Mouse (Mus musculus): ENCODE data around the gene Gm28036. TPM values are rescaled to one million over a fixed set of nuclear protein-coding genes. Genes with fewer than 3 reads are reported as not detected.
"Not testable (repeated sequence)": the region's sequence is repeated elsewhere in the genome, so short reads cannot be mapped to it uniquely, and the experiment has no call there.

Gene Gm28036
- 10 to 100 TPM; 12.8 to 13.4 TPM for total RNA-seq (2021)
- long read RNA-seq, experiment 1, partial matches to known transcripts = 0 of 1 reads
- long read RNA-seq, experiment 1, other reads (novel, unspliced or antisense) = 1 of 1 reads
- long read RNA-seq, experiment 2 = 0 reads

- DNase-seq = no peak
Measured at GRCm38 (mm10) chr2:156126992-156127391, at the start of gene Gm28036. Gm28036 (minus strand) TSS chr2:156127092.

GRCm38 (mm10) chr2:156166557-156166956 lies 39.7 kb upstream of the Gm28036 start:
- DNase-seq = no peak

- DNase-seq = no peak
Measured at GRCm38 (mm10) chr2:156165478-156165877, 38.6 kb upstream of the Gm28036 start.

- no peak for DNase-seq
Measured at GRCm38 (mm10) chr2:156151538-156151937, 24.6 kb upstream of the Gm28036 start.

- DNase-seq = no peak
Measured at GRCm38 (mm10) chr2:156147316-156147915, 20.5 kb upstream of the Gm28036 start.

GRCm38 (mm10) chr2:156146272-156146989 lies 19.5 kb upstream of the Gm28036 start:
- DNase-seq = no peak

- no peak for DNase-seq
Measured at GRCm38 (mm10) chr2:156145486-156146130, 18.7 kb upstream of the Gm28036 start.

- DNase-seq = peak; percentile 95
Measured at GRCm38 (mm10) chr2:156143953-156144724, 17.2 kb upstream of the Gm28036 start, which contains the start of the genes Romo1 and Nfs1. Romo1 (plus strand) TSS chr2:156144039. Nfs1 (minus strand) TSS chr2:156144186.

- DNase-seq = no peak
Measured at GRCm38 (mm10) chr2:156143367-156143766, 16.5 kb upstream of the Gm28036 start.

- no peak for DNase-seq
Measured at GRCm38 (mm10) chr2:156142820-156143219, 15.9 kb upstream of the Gm28036 start.

GRCm38 (mm10) chr2:156135695-156136094 lies 8.8 kb upstream of the Gm28036 start:
- DNase-seq = no peak

- DNase-seq = no peak
Measured at GRCm38 (mm10) chr2:156134161-156134560, 7.3 kb upstream of the Gm28036 start.

- no peak for DNase-seq
Measured at GRCm38 (mm10) chr2:156123731-156124130, 3.2 kb downstream of the Gm28036 start.

GRCm38 (mm10) chr2:156119566-156119965 lies 7.3 kb downstream of the Gm28036 start:
- DNase-seq = no peak

- DNase-seq = not testable (repeated sequence)
Measured at GRCm38 (mm10) chr2:156112080-156112423, 14.8 kb downstream of the Gm28036 start.

GRCm38 (mm10) chr2:156111358-156112079 lies 15.4 kb downstream of the Gm28036 start, which contains the start of the genes Cpne1 and Rbm12:
Cpne1 (minus strand) TSS chr2:156111965.
Rbm12 (minus strand) TSS chr2:156111978.
- DNase-seq = peak; percentile 94

GRCm38 (mm10) chr2:156110627-156111357 lies 16.1 kb downstream of the Gm28036 start:
- DNase-seq = no peak

GRCm38 (mm10) chr2:156091926-156092325 lies 35.0 kb downstream of the Gm28036 start:
- DNase-seq = no peak

- DNase-seq = no peak
Measured at GRCm38 (mm10) chr2:156089799-156090198, 37.1 kb downstream of the Gm28036 start.

- no peak for DNase-seq
Measured at GRCm38 (mm10) chr2:156087391-156088110, 39.3 kb downstream of the Gm28036 start.

All from gastrocnemius, postnatal 10 days (tissue).